In the genomic region with DNA sequence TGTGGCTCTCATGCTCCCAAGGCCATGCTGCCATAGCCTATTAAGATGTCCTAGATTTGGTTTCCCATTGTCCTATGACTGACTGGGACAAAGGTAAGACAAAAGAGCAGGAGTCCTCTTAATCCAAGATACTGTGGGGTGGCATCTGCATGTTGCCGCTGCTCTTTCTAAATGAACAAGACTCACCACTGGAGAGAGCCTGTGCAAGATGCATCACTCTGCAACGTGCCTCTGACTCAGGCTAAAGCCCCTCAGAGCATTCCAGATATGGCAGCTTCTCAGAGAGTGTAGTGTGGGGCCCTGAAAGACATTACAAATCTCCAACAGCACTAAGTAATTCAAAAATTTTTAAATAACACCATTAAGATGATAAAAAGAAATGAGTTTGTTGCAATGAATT, we compare ENCODE assay signal across 12 mouse cellular contexts.
"Had no signal": no experiment of that assay in that cellular context is flagged by ENCODE, and none has a peak within 500 bp of the region (broad histone marks: within the 10 kb centered on the region; RNA-seq: fewer than 3 reads in every experiment).

No protein-coding gene starts in this region.

- DNase-seq: retina, postnatal 1 day; right cerebral cortex, adult 18-20 months; right cerebral cortex, postnatal 14 days; right cerebral cortex, postnatal 25 days; right cerebral cortex, postnatal 4 days; spleen, adult 18-20 months; thymus, adult 18-20 months; thymus, adult 2 months; thymus, postnatal 14 days; thymus, postnatal 25 days; thymus, postnatal 36 days; thymus, postnatal 4 days had no signal
